Mouse (Mus musculus) hindbrain, postnatal 0 days (tissue): Measurements from ENCODE around the gene Prom1. TPM values are rescaled to one million over a fixed set of nuclear protein-coding genes. Genes with fewer than 3 reads are reported as not detected.

Experiments
- ATAC-seq: fragments of 200-750 bp; cut with Nextera tagmentation; 2 replicates; pipeline ENCODE4 v1.8.0; 2017; ENCODE audit warnings: mild to moderate bottlenecking, moderate TSS enrichment, moderate library complexity
- DNase-seq: peaks from one replicate; pipeline ENCODE4 v3.0.0-alpha.2; 2015; ENCODE audit warnings: low spot score
- H3K27ac ChIP-seq: fragments of 300-500 bp; sonication (generic); 2 replicates; pipeline ENCODE4 v1.5.1; 2014; ENCODE audit warnings: mild to moderate bottlenecking
- H3K27me3 ChIP-seq: fragments of 300-500 bp; sonication (generic); 2 replicates; pipeline ENCODE4 v1.6.1; 2014; ENCODE audit warnings: low read length, mixed read lengths; ENCODE audit not compliant: insufficient read depth
- H3K36me3 ChIP-seq: fragments of 300-500 bp; sonication (generic); 2 replicates; pipeline ENCODE4 v1.6.1; 2014; ENCODE audit warnings: low read length, mixed read lengths; ENCODE audit not compliant: insufficient read depth
- H3K4me1 ChIP-seq: fragments of 300-500 bp; sonication (generic); 2 replicates; pipeline ENCODE4 v1.6.1; 2014; ENCODE audit warnings: antibody characterized with exemption, low read length, mixed read lengths; ENCODE audit not compliant: insufficient read depth
- H3K4me2 ChIP-seq: fragments of 300-500 bp; sonication (generic); 2 replicates; pipeline ENCODE4 v1.6.1; 2014; ENCODE audit warnings: low read depth, mild to moderate bottlenecking, low read length, moderate library complexity, mixed read lengths
- H3K4me3 ChIP-seq: fragments of 300-500 bp; sonication (generic); 2 replicates; pipeline ENCODE4 v1.5.1; 2014; ENCODE audit warnings: low read length
- H3K9ac ChIP-seq: fragments of 300-500 bp; sonication (generic); replicated peaks from 2 replicates; pipeline ENCODE4 v1.6.1; 2014; ENCODE audit warnings: mild to moderate bottlenecking, low read length, moderate library complexity, mixed read lengths
- H3K9me3 ChIP-seq: fragments of 300-500 bp; sonication (generic); 2 replicates; pipeline ENCODE4 v1.6.1; 2016; ENCODE audit warnings: low read length, mixed read lengths
- CTCF ChIP-seq: IDR thresholded peaks from 2 replicates; pipeline ENCODE4 v1.5.1; 2016; ENCODE audit warnings: antibody characterized with exemption, control low read depth, low read depth
- WGBS: fragments of 180-500 bp; shearing (Covaris S2); extraction: QIAGEN DNeasy Blood & Tissue Kit; methylation state at CpG from one replicate; pipeline ENCODE4 v1.1.7; 2014; 5-methylcytosine and 5-hydroxymethylcytosine counted together
- polyA plus RNA-seq: library from polyadenylated mRNA; unstranded; fragments of >200 nt; fragmentation: Nextera tagmentation; extraction: Ambion mirVana; gene quantifications from 2 replicates; pipeline ENCODE4 v1.2.1, GENCODE M21; 2015
- total RNA-seq: library from RNA; depleted of rRNA; stranded (reverse); fragments of >200 nt; gene quantifications from 2 replicates; pipeline ENCODE4 v1.2.3, GENCODE M21; 2014

Prom1 gene
- total and polyA plus RNA-seq, 2 experiments from 2014 or later = 21.0 to 22.6 TPM

- H3K9me3 ChIP-seq = no peaks in the 10 kb centered on the region
- H3K27me3 ChIP-seq = no peaks in the 10 kb centered on the region
- H3K4me2 ChIP-seq = peak overlapping the region; percentile 85
- peak; percentile 67 for DNase-seq
- peak overlapping the region; percentile 68 for H3K9ac ChIP-seq
- H3K36me3 ChIP-seq = no peaks in the 10 kb centered on the region
- ATAC-seq = peak; percentile 81
- H3K4me3 ChIP-seq = peak overlapping the region; percentile 51
- H3K27ac ChIP-seq = peak overlapping the region; percentile 12
- no peaks in the 10 kb centered on the region for H3K4me1 ChIP-seq
- TF ChIP-seq CTCF = peak; percentile 13; the same call in 1 of the 2 replicates
- WGBS = under 1% methylated on average over 43 of the region's 43 CpGs
Observed at GRCm38 (mm10) chr5:44100544-44101230, 1.1 kb downstream of the Prom1 start.

- Histone ChIP-seq H3K36me3 (no peaks in the 10 kb centered on the region), H3K9ac (peak overlapping the region; percentile 68), H3K27me3 (no peaks in the 10 kb centered on the region), H3K27ac (peak overlapping the region; percentile 12), H3K4me2 (peak overlapping the region; percentile 85), H3K4me3 (peak overlapping the region; percentile 51), H3K9me3 (no peaks in the 10 kb centered on the region), H3K4me1 (no peaks in the 10 kb centered on the region)
- DNase-seq (peak; percentile 16), ATAC-seq (peak; percentile 35)
- WGBS = 1% methylated on average over 12 of the region's 12 CpGs
- no peak for TF ChIP-seq CTCF
Observed at GRCm38 (mm10) chr5:44100187-44100543, 1.7 kb downstream of the Prom1 start.

DNA sequence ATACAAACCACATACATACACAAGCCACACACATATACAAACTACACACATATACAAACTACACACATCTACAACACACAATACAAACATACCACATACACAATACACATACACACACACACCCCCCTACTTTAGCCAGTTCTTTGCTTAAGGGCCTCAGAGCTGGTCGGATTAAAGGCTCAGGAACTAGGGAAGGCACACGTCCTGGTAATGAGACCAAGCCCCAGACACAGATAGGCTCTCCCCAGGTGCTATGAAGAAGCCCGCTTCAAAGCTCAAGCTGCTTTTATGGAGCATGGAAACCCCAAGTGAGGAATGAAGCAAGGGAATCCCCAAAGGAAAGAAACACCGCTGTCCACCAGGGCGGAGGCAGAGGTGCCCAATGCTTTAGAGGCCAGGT, 4.8 kb downstream of the Prom1 start:
- Histone ChIP-seq H3K4me1 (no peaks in the 10 kb centered on the region), H3K27ac (no peak overlapping the region), H3K36me3 (no peaks in the 10 kb centered on the region), H3K9me3 (no peaks in the 10 kb centered on the region), H3K9ac (no peak overlapping the region), H3K4me2 (no peak overlapping the region), H3K27me3 (no peaks in the 10 kb centered on the region), H3K4me3 (no peak overlapping the region)
- TF ChIP-seq CTCF = no peak
- no peak for ATAC-seq
- DNase-seq = no peak
- 83% methylated on average over 5 of the region's 5 CpGs for WGBS

- H3K27me3 ChIP-seq = no peaks in the 10 kb centered on the region
- no peak overlapping the region for H3K27ac ChIP-seq
- ATAC-seq (no peak), DNase-seq (no peak)
- H3K9me3 ChIP-seq = no peaks in the 10 kb centered on the region
- H3K4me1 ChIP-seq = no peaks in the 10 kb centered on the region
- no peak overlapping the region for H3K4me2 ChIP-seq
- 93% methylated on average over 10 of the region's 10 CpGs for WGBS
- no peak overlapping the region for H3K4me3 ChIP-seq
- TF ChIP-seq CTCF = no peak
- no peaks in the 10 kb centered on the region for H3K36me3 ChIP-seq
- H3K9ac ChIP-seq = no peak overlapping the region
Observed at GRCm38 (mm10) chr5:44096106-44096505, 5.7 kb downstream of the Prom1 start.

DNA sequence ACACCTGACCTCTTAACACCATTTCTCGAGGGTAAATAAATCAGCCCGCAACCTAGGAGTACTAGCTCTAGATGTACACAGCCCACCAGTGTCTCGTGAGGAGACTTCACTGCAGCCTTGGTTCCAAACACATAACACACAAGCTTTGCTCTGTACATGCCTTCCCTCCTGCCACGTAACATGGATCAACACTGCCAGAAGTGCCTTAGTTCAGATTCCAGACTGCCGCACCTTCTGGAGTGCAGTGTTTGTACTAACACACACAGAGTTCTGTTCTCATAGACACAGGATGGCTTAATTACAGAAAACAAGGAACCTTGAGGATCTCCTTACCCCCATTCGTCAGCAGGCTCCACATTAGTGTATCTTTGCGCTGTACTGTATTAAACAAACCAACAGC, 6.1 kb downstream of the Prom1 start:
- no peaks in the 10 kb centered on the region for H3K4me1 ChIP-seq
- no peaks in the 10 kb centered on the region for H3K27me3 ChIP-seq
- no peak for ATAC-seq
- no peaks in the 10 kb centered on the region for H3K36me3 ChIP-seq
- H3K4me3 ChIP-seq = no peak overlapping the region
- H3K9ac ChIP-seq = no peak overlapping the region
- no peak for TF ChIP-seq CTCF
- WGBS = 86% methylated on average over 7 of the region's 7 CpGs
- no peak overlapping the region for H3K27ac ChIP-seq
- no peak for DNase-seq
- H3K9me3 ChIP-seq = no peaks in the 10 kb centered on the region
- H3K4me2 ChIP-seq = no peak overlapping the region

- Histone ChIP-seq H3K4me1 (no peaks in the 10 kb centered on the region), H3K9me3 (no peaks in the 10 kb centered on the region), H3K4me3 (no peak overlapping the region), H3K36me3 (no peaks in the 10 kb centered on the region), H3K27ac (no peak overlapping the region), H3K4me2 (no peak overlapping the region), H3K9ac (no peak overlapping the region), H3K27me3 (no peaks in the 10 kb centered on the region)
- 65% methylated on average over 5 of the region's 5 CpGs for WGBS
- TF ChIP-seq CTCF = no peak
- DNase-seq (no peak), ATAC-seq (no peak)
Observed at GRCm38 (mm10) chr5:44087034-44087433, 14.8 kb downstream of the Prom1 start.

DNA sequence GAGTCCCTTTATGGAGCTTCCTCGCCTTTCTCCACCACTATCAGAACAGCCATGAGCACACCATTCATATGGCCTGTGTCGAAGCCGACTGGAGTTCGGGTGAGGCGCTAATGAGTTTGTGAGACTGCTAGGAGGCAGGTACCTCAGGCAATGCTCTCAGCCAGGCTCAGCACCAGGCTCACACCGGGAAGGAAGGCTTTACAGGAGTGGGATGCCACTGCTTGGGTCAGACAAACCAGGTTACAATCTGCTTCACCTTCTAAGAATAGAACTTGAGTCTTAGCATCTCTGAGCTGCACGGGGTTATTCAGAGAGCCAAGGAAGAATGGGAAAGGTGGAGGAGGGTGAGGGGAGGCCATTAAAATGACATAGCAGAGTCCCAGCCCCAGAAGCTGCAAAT, 16.0 kb downstream of the Prom1 start:
- no peak overlapping the region for H3K4me3 ChIP-seq
- no peak overlapping the region for H3K4me2 ChIP-seq
- no peak for DNase-seq
- H3K27me3 ChIP-seq = no peaks in the 10 kb centered on the region
- no peak overlapping the region for H3K27ac ChIP-seq
- no peak for TF ChIP-seq CTCF
- WGBS = 91% methylated on average over 7 of the region's 7 CpGs
- H3K4me1 ChIP-seq = no peaks in the 10 kb centered on the region
- H3K9me3 ChIP-seq = no peaks in the 10 kb centered on the region
- no peak for ATAC-seq
- no peaks in the 10 kb centered on the region for H3K36me3 ChIP-seq
- no peak overlapping the region for H3K9ac ChIP-seq
